In the genomic region with DNA sequence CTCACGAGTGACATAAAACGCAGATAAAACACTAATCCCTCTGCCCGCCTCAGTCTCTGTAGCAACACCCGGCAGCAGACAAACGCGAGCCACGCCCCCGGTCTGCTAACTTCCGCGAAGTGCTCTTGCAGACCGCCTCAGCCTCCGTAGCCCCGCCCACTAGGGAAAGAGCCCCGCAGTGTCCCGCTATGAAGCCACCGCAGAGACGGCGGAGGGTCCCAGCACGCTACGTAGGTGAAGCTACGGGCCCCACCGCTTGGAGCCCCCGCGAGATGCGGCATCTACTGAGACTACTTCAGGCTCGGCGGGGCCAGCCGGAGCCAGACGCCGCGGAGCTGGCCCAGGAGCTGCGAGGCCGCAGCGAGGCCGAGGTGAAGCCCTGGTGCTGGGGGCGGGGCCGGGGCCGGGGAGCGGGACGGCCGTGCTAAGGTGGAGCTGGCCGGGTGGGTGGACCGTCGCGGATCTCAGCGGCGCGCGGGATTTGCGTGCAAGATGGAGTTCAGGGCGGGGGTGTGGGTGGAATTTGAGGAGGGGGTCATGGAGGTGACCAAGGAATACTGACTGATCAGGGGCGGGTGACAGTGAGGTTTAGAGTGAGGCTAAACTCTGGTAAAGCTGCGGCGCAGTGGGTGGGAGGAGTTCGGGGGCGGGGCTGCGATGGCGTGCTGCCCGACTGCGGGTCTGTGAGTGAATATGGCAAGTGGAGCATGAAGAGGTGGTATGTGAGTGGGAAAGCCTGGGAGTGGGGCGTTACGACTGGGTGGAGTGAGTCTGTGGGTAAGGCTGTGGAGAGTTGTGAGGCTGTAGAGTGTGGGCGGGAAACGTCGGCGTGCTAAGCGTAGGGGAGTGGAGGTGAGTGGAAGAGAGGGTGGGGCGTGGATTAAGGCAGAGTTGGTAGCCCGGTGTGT, we compare ENCODE assay signal across 8 mouse cellular contexts. TPM values are rescaled to one million over a fixed set of nuclear protein-coding genes. Genes with fewer than 3 reads are reported as not detected.
DNase-seq lines count a peak whose midpoint lies in the region; ATAC-seq lines count a peak whose summit lies in the region.

A gene (plus strand): TSS at position 147 of the 908 bp plus-strand sequence.

- peak; percentile 86 for ATAC-seq in common myeloid progenitor, adult 5-6 weeks (replicated peaks; ENCODE audit: low read depth, poor library complexity, severe bottlenecking)
- ATAC-seq in megakaryocyte progenitor cell, adult 5-6 weeks (replicated peaks; ENCODE audit: poor library complexity), result peak; percentile 83

- peak; percentile 97 for DNase-seq in ZHBTc4 (ENCODE audit: low read depth, low spot score)
- peak; percentile 88 to 93 for DNase-seq in gastrocnemius, adult 8-10 months (ENCODE audit: low spot score in 2 of 2)
- peak; percentile 99 for DNase-seq in induced T-regulatory cell, adult 2 months (ENCODE audit: low read depth)
- DNase-seq in left cerebral cortex, adult 9 months (ENCODE audit: low spot score in 2 of 2), result peak; percentile 85 to 94
- peak; percentile 96 for DNase-seq in right cerebral cortex, postnatal 14 days
- DNase-seq in urinary bladder, postnatal 36 days (ENCODE audit: low spot score in 2 of 2), result peak; percentile 96 to 97

RNA-seq across cellular contexts. Expression of the gene that starts here (rescaled TPM):
- 15.0 and 15.3 TPM in 2 replicates for total RNA-seq in common myeloid progenitor, adult 5-6 weeks (2017)
- total RNA-seq in gastrocnemius, adult 8-10 months (2022), result 10 to 100 TPM; 10.5 to 11.7 (median 11.5) TPM
- 18.3 and 22.3 TPM in 2 replicates for total RNA-seq in megakaryocyte progenitor cell, adult 5-6 weeks (2015)
- total RNA-seq in megakaryocyte progenitor cell, adult 5-6 weeks (2017), result 8.4 and 12.0 TPM in 2 replicates

Comparison
In these comparisons a context has a peak if more than half of its experiments do, and no peak if none do; other contexts are left out.
1. Peak in every context shown above with its lines: DNase-seq and ATAC-seq.